Mouse (Mus musculus): Measurements from ENCODE around the gene AL732309.1.

The AL732309.1 gene

DNA sequence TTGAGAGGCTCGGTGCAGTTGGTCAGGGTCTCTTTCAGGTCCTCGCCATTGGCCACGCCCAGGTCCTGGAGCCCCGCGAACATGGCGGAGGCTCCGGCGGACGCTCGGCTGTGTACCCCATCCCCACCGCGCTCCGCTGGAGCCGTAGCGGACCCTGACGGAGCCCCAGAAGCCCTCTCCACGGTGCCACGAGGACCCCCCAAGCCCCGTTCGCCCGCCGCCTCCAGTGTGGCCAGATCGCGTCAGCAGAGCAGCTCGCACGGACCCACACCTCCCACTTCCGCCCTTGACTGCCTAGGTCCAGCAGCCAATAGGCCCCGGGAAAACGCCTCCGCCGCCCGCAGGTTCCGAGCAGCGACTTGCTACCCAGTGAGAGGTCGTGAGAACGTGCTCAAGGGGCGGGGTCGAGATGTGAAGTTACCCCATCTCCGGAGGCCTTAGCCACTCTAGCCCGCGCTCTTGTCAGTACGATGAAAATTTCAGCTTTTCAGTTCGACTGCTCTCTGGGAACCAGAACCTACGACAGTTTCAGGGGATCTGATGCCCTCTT lies 35.5 kb downstream of the AL732309.1 start, which contains the start of gene Nelfb:
TSS of gene Nelfb (minus strand) at position 369 of the 550 bp plus-strand sequence.
- peak; percentile 87 for DNase-seq

DNA sequence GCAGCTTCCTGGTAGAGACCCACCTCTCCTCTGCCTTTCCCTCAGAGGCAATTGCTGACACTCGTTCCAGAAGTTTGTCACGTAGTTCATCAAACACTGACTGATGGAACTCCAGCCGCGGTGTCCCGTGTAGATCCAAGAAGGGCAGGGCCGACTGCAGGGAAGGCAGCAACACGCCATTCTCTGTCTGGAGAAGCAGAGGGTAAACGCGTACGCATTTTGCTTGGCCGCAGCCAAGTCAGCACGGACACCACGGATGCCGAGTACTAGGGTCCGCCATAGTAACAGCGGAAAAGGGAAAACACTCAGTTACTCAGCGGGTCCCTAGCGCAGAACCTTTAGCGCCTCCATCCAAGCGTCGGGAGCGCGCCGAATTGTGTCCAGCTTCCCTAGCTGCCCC lies 36.0 kb downstream of the AL732309.1 start:
- no peak for DNase-seq

DNA sequence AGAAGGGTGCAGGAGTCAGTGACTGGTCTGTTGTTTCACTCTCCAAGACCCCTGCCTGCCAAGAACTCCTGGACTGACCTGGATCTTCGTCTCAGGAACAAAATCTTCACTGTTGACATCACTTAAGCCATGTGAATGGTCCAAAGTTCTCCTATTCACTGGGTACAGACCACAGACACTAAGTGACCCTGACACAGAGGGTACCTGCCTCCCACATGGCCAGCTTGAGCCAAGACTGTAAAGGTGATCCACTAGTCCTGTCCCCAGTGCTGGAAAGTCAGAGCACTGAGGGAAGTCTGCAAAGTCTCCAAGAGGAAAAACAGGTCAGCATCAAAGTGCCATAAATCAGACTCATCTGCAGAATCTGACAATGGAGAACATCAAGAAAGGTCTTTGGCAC lies 39.1 kb downstream of the AL732309.1 start:
- DNase-seq, result no peak

DNA sequence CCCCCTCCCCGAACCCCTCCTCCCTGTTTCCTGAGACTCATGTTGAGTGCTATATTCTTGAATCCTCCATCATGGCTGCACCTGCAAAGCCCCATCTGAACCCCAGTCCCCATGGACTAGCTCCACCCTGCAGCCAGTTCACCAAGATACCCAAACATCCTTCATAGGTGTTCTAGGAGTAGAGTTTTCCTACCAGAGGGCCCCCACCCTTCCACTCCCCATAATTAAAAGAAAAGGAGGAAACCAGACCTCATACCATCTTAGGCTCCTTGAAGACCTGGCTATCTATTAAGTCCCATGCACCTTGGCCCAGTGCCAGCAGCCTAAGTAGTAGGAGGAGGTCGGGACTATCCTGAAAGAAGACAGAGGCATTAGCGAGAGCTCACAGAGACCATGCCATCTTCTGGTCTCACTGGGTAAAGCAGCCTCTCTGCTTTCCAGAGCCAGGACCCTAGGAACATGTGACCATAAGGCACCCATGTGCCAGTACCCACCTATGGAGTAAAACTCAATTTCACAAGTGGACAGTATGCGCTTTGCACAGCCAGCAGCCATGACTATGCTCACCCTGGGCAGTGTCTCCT lies 42.9 kb downstream of the AL732309.1 start:
- no peak for DNase-seq

GRCm38 (mm10) chr2:25200631-25201030 lies 46.0 kb downstream of the AL732309.1 start:
- DNase-seq, result no peak

- DNase-seq, result no peak
Measured at GRCm38 (mm10) chr2:25197946-25198345, 48.7 kb downstream of the AL732309.1 start.

- DNase-seq, result no peak
Measured at GRCm38 (mm10) chr2:25197191-25197590, 49.5 kb downstream of the AL732309.1 start.

DNA sequence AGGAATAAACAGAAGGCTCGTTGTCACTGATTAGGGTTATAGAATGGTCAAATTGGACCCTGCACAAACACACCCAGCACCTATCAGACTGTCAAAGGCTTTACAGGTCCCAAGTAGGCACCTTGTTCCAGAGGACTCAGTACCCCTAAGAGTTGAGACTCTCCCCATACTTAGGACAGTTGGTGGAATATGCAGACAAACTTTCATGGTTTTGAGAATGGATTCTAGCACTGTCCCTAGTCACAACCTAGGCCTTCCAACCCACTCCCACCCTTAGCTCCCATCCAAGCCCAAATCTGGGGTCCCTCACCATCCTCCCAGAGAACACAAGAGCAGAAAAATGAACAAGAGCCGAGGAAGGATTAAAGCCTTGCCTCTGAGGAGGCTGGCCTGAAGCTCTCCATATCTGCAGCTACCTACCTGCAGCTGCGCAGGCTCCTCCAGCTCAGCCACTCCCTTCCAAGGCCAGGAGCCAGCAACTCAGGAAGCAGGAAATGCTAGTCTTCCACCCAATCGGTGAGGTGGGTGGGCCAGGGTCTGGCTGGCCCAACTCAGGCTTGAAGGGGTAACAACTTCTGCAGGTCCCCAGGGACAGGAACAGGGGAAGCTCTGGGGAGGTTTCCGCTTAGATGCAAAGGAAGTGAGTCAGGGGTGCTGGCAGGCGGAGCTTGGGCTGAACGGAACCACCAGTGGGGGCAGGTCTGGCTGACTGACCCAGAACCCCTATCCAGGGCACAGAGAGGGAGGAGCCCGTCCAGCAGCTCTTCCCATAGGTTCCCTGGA lies 50.3 kb downstream of the AL732309.1 start, which contains the start of gene Tor4a:
TSS of gene Tor4a (minus strand) at position 715 of the 783 bp plus-strand sequence.
- no peak for DNase-seq

DNA sequence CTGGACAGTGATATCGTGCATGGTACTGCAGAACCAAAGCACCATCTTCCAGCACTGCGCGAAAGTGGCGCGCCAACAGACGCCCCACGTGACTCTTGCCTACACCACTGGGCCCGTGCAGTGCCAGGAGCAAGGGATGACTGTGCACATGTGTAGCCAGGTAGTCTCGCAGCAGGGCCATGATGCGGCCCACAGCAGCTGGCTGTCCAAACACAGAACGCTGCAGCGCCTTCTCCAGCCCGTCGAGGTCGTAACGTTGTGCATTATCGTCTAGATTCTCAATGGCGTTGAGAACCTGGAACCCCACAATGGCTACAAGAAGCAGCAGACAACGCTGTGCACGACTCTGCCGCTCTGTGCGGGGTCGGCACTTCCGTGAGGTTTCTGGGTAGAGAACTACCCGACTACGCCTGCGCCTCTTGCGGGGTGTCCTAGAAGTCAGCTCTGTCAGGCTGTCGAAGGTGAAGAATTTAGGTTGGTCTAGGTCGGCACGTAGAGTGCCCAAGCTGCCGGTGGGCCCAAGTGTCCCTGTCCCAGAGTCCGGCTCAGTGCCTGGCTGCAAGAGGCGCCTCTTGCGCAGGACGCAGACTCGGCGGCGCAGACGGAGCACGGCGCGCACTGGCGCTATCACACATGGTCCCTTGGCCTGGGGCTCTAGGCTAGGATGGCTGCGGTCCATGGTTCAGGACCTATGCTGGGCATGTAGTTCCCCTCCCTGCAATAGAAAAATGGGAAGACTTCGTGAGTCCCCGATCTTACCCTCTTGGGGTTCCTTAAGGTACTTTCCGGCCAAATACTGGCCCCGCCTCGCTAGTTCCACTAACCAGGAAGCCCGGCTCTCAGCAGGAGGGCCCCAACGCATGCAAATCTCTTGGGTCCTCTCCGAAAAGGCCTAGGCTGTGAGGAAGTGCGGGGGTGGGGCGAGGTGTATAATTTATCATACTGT lies 51.2 kb downstream of the AL732309.1 start:
- DNase-seq, result no peak
